Mouse (Mus musculus): Measurements from ENCODE around the gene Syn3.
A peak's percentile ranks its signal among the peaks of the same experiment; 100 is the strongest.

Syn3 gene

DNA sequence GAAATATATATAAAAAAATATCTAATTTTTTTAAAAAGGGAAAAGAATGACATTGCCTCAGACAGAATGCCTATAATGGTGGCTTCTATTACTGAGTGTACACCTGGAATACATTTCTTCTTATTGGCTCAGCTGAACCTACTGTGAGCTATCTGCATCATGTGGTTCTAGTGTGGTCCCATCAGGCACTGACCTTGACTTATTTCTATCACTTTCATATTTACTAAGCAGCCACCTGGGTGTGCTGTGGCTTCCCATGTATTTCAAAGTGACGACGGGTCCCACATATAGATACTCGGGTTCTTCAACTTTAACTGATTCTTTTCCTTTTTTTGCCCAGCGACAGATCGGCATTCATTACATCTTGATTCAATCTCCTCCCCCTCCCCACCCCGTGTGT is 255.2 kb downstream of the Syn3 start:
- DNase-seq (ENCODE audit: inconsistent age in 2 of 2, low spot score in 1 of 2), result no peak

DNA sequence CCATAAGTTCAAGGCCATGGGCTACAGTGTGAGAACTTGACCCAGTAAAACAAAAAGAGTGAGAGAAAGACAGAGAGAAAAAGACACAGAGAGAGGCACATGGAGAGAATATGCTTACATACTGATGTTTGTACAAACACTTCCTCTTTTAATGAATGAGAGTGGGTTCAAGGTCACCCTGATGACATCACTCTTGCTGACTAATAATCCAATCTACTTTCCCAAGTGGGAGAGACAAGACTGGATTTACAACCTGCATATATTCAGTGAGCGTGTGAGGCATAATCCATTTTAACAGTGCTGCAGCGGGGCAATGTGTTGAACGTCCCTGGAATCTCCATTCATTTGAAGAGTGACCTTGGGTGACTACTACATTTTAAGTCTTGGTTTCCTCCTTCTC is 256.0 kb downstream of the Syn3 start:
- DNase-seq (ENCODE audit: inconsistent age in 2 of 2, low spot score in 1 of 2), result peak in 1 of 2 experiments; percentile 77

DNA sequence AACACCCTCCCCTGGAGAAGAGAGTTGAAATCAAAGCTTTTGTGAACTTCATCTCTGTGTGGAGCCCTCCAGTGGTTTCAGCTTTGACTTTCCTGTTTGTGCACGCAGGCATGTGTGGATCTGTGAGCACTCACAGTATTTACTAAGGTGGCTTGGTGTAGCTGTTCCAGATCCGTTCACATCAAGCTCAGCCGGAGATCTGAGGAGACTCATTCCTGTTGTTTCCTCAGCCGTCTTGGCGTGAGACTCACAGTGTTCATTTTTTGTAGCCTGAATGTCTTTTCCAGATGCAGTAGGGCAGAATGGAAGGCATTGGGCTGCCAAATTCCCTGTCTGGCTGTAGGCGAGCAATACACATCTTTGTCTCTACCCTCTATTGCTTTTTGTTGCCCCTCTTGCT is 268.7 kb downstream of the Syn3 start:
- no peak for DNase-seq (ENCODE audit: inconsistent age in 2 of 2, low spot score in 1 of 2)

DNA sequence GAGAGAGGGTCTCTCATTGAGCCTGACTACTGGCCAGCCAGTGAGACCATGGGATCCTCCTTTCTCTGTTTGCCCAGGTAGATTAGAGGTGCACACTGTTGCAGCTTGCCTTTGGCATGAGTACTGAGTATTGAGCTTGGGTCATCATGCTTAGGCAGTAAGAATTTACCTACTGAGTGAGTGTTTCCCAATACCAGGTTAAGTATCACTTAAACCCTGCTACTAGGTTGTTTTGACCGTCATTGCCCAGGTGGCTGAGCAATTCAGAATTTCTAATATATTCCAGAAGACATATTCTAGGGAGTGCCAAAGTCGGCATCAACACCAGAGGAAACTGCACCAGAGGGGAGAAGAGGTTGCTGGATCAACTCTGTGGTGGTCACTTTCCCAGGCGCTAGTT is 273.2 kb downstream of the Syn3 start:
- DNase-seq (ENCODE audit: inconsistent age in 2 of 2, low spot score in 1 of 2), result no peak

DNA sequence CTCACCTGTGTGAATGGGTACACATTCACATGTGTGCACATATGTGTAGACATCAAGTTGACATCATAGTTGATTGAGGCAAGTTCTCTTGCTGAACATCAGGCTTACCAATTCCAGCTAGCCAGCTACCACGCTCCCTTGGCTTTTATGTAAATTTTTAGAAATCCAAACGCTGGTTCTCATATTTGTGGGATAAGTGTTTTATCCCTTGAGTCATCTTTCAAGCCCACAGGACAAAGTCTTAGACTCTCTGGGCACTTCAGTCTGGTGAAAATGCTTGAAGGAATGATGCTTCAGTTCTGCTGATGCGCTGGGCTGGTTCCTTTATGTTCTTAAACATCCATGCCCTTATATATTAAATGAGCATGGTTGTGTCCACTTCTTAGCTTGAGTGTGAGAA is 279.7 kb downstream of the Syn3 start:
- no peak for DNase-seq (ENCODE audit: inconsistent age in 2 of 2, low spot score in 1 of 2)

DNA sequence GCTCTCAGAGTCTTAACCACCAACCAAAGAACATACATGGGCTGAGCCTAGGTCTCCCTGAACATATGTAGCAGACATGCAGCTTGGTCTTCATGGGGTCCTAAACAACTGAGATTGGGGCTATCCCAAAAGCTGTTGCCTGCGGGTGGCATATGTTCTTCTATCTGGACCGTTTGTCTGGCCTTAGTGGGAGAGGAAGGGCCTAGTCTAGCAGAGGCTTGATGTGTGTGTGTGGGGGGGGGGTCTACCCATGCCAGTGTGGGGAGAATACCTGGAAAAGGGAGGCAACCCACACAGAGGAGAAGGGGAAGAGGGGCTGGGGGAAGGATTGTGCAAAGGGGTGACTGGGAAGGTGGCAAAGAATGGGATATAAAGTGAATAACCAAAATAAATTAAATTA is 281.9 kb downstream of the Syn3 start:
- DNase-seq (ENCODE audit: inconsistent age in 2 of 2, low spot score in 1 of 2), result no peak

DNA sequence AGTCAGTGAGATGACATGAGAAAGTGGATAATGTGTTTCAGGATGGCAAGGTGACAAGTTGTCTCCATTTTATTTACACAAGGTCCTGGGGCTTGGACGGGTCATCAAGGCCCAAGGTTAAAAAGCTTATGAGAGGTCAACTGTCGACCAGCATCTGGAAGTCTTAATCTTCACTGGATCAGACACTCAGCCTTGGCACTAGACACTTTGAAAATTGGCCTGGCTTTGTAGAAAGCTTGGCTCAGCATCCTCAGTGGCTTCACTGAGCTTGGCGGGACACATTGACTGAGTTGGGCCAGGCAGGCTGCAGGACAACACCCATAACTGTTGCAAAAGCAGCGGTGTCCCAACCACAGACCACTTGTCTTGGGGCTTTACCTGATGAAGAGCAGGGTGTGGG is 286.6 kb downstream of the Syn3 start:
- peak in 1 of 2 experiments; percentile 33 for DNase-seq (ENCODE audit: inconsistent age in 2 of 2, low spot score in 1 of 2)

DNA sequence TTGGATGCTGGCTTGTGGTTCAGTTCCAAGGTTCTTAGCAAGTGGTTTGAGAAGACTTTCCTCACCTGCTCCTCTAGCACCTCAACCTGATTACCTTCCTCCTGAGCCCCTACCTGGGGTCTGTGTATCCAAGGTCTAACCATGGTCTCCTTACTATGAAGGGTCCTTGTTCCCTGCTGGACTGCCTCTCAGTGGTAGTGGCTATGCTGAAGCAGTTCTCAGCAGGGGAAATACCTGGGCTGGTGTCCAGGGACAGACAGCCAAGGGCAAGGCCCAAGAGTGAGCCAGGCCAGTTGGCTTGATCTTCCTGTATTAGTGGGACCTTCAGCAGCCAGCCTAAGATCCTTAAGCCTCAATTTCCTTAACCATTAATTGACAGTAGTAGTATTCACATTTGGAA is 294.8 kb downstream of the Syn3 start:
- DNase-seq (ENCODE audit: inconsistent age in 2 of 2, low spot score in 1 of 2), result peak; percentile 41 to 75

DNA sequence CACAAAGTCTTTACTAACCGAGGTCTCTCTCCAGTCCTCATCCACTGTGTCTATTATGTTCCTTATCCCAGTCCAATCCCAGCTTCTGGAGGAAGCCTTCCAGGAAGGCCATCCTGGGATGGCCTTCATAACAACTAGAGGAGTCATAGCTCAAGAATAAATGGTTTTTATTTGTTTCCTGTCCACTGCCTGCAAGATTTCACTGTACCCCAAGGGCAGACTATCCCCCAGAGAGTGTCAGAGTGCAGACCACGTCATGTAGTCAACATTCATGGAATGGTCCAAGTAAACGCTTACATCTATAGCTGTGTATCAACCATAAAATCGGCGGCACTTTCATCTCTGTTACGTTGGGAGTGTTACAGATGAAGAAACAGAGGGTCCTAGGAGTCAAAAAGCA is 295.5 kb downstream of the Syn3 start:
- peak; percentile 18 to 51 for DNase-seq (ENCODE audit: inconsistent age in 2 of 2, low spot score in 1 of 2)

DNA sequence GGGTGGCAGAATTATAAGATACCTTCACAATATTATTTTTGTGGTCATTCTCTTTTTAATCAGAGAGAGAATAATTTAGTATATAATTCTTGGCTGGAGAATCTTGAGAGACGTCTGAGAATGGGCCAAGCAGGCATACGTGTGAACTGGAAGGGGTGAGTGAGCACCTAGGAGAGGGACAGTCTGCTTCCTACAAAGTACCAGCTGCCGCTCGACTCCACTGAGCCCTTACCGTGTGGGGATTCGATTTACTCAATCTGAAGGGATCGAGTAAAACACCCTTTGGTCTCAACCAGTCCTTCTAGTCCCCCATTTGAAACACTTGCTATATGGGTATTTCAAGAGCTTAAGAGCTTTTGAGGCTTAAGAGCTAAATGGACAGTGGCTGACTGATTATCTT is 296.9 kb downstream of the Syn3 start:
- DNase-seq (ENCODE audit: inconsistent age in 2 of 2, low spot score in 1 of 2), result no peak

DNA sequence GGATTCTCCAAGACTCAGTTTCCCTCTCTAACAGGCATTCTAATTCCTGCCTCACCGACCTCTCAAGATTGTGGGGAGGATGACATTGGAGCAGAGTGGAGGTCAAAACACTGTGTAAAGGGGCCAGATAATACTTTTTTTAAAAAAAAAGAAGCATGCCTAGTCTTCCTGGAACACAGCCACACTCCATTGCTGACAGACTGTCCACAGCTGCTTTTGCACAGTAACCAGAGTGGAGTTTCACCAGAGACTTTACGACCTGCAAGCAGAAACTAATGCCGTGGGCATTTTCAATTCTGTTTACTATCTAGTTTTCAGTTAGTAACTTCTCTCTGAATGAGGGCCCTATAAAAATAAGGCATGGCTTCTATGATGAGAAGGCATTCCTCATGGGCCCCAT is 297.7 kb downstream of the Syn3 start:
- no peak for DNase-seq (ENCODE audit: inconsistent age in 2 of 2, low spot score in 1 of 2)

DNA sequence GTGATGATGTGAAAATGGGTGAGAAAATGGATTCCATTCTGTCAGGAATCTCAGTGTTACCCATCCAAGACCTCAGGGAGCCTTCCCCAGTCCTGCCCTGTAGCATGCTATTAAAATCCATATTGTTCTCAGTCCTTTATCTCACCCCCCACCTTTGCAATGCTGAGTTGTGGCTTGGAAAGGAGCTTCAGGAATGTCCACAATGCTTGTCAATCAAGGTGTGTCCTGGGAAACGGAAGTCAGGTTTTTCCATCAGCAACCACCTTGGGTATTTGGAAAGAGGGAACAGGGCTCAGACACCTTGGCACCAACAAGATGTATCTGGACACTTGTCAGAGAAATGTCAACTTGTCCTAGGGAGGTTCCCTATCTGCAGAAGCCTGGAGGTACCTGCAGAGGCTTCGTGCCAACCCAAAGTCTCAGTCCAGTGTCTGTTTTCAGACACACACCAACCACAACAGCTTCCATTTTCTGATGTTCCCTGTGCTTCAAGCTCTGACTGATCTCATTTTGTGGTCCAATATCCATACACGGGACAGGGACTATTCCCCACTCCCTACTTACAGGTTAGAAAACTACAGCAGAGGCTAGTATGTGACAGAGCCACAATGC is 302.2 kb downstream of the Syn3 start:
- DNase-seq (ENCODE audit: inconsistent age in 2 of 2, low spot score in 1 of 2), result no peak

DNA sequence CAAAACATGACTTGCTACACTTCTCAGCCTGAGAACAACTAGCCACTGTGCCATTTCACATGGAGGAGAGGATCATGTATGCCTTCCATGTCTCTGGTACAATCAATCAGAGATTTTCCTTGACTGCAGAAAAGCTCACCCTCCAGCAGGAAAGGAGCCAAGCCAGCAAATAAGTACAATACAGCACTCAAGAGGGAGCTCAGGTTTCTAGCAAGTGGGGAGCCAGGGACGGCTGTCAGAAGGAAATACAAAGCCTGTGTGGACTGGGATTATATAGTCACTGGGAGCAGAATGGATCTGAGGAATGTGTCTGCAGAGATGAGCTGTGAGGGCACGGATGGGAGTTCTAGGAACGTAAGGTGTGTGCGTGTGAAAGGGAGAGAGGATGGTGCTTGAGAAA is 304.0 kb downstream of the Syn3 start:
- no peak for DNase-seq (ENCODE audit: inconsistent age in 2 of 2, low spot score in 1 of 2)

DNA sequence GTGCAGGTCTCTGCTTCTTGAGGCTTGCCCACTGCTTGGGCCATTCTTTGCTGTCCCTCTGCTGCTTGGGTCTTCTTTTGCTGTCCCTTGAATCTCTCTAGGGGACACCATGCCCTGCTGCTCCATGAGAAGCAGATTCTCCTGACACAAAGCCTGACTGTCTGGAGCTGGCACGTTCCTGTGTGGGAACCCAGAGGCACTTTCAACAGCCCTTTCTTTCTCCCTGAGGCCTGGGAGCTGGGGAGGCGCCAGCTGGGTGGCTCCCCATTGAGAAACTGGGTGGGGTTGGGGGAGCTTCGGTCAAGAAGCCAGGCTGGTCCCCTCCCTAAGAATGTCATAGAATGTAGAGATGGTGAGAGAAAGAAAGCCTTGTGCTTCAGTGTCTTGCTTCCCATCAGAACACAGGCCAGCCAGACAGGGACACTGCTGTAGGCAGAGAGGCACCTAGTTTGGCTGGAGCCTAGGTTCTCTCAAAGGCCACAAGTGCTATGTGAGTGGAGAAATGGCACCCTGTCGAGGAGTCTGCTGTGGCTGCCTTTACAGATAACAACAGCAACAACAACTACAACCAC is 304.7 kb downstream of the Syn3 start:
- no peak for DNase-seq (ENCODE audit: inconsistent age in 2 of 2, low spot score in 1 of 2)

DNA sequence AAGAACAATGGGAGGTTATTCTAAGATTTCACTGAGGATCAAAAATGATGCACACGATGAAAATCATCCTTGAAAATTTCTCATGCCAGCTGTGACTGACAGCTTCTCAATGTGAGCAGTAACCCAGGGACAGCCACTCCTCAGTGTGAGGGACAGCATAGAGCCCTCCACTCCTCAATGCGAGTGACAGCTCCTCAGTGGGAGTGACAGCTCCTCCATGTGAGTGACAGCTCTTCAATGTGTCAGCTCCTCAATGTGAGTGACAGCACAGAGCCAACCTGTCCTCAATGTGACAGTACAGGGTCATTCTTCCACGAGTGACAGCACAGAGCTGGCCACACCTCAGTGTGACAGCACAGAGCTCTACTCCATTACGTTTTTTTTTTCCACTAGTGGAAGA is 310.1 kb downstream of the Syn3 start:
- DNase-seq (ENCODE audit: inconsistent age in 2 of 2, low spot score in 1 of 2), result no peak

DNA sequence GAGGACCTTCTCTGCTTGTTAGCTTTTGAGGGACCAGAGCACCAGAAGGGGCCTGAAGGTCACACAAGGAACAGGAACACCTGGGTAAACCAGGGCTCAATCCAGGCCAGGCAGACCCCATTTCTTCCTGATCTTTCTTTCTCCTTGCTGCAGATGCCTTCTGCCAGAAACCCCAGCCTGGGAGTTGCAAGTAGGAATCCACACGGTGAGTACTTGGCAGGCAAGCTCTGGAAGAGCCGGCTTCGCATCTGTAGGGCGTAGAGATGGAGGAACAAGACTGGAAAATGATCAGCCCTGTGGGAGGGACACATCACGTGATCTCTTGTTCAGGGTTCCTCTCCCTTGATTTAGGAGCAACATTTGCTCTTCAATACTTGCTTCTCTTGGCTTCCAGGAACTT is 310.8 kb downstream of the Syn3 start:
- DNase-seq (ENCODE audit: inconsistent age in 2 of 2, low spot score in 1 of 2), result no peak

DNA sequence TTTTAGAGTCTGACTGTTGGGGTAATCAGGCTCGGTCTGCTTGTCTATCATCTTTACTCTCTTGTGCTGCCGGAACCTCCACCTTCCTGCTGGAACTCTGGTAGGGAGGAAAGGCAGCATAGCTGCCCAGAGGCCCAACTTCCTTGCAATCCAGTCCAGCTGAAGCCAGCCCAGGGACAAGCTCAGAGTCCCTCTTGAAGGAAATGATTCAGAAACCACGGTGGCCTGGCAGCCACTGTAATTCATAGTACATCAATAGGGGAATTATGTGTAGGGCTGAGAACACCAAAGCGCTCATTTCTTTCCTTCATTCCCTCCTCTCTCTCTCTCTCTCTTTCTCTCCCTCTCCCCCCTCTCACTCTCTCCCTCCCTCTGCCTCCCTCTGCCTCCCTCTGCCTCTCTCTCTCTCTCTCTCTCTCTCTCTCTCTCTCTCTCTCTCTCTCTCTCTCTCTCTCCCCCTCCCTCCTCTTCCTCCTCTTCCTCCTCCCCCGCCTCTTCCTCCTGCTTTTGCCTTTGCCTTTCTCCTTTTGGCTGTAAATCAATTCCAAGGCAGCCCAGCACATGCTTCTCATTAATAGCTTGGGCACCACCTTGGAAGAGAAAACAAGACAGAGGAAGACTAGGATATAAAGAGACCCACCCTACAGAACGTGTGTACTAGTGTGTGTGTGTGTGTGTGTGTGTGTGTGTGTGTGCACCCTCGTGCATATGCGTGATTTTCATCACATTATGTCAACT is 315.4 kb downstream of the Syn3 start:
- DNase-seq (ENCODE audit: inconsistent age in 2 of 2, low spot score in 1 of 2), result peak; percentile 25 to 42

DNA sequence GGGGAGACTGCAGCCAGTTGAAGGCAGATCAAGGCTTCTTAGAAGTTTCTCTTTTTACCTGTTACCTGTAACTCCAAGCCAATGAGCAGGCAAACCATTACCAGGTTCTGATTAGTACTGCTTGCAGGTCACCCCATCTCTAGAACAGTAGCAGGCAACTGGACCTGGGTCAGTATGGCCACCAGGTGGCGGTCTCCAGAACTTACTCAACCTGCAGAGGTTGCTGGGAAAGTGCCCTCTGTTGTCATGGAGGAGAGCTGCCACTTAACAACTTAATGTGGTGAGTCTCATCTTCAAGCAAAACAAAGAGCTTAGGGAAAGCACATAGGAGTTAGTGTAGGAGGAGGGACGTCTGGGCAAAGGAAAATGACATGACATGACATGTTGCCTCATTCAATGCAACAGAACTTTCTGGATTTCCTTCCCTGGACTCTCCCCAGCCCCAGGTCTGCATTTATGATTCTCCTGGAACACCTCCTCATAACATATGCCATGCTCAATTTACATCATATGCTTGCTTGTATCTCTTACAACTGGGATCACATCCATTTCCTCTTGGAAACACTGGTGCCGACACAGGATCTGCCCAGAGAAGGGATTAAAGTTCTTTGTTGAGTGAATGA is 316.4 kb downstream of the Syn3 start:
- DNase-seq (ENCODE audit: inconsistent age in 2 of 2, low spot score in 1 of 2), result peak; percentile 73 to 91

DNA sequence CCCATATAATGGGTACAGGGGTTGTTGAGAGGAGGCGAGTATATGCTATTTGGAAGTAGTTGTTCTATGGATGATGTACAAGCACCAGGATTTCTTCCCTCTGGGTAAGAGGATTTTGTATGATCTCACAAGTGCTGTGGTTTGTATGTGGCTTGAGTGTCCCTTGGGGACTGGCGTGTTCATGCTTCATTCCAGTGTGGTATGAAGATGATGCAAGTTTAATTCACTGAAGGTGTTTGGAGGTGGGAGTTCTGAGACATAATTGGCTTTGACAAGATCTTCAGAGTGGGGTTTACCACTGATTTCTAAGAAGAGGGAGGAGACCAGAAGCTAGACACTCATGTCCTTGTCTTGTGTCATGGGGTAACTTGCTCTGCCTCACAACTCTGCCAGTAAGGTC is 322.3 kb downstream of the Syn3 start:
- DNase-seq (ENCODE audit: inconsistent age in 2 of 2, low spot score in 1 of 2), result no peak

DNA sequence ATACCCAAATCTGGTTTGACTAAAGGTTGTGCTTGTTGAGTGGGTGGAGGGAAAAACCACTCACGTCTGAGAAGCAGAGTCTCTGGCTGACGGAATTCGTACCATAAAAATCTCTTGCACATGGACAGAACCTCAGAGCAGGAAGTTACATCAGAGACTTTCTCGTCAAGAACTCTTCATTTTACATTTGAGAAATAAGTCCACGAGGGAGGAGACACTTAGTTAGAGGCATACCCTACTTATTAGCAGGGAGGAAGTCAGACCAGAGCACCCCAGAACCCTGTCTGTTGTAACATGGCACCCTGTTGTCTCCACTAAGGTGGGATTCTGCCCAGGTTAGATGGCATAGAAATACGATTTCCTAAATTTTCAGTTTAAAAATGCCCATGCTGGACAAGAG is 324.7 kb downstream of the Syn3 start:
- no peak for DNase-seq (ENCODE audit: inconsistent age in 2 of 2, low spot score in 1 of 2)

DNA sequence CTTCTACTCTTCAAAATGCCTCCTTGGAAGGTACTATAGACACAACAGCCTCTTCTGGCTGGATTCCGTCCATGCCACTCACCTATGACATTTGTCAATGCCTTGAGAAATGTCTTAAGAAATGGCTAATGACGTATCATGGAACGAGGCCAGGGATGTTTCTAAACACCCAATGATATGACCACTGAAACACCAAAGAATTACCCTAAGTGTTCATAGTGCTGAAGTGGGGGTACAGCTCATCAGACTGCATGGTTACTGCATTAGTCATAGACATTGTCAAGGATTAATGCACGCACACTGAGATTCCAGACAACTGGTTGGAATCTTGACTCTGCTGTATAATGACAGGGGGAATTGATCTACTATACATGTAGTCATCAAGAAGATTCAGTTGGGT is 325.4 kb downstream of the Syn3 start:
- DNase-seq (ENCODE audit: inconsistent age in 2 of 2, low spot score in 1 of 2), result no peak

DNA sequence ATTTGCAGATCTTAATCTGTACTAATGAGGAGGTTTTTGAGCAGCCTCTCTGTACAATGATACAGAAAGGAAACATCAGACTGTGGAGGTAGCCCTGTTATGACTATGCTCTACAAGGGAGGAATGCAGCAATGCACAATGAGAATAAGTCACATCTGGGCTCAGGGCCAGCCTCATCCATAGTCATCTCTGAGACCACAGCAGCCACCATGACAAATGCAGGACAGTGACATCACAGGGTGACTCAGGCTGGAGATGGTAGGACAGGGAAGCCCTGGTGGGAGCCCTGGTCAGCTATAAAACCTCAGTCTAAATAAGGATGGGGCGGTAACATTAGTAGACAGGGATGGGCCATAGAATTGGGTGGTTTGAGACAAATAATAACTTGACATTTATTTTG is 327.4 kb downstream of the Syn3 start:
- peak; percentile 56 to 75 for DNase-seq (ENCODE audit: inconsistent age in 2 of 2, low spot score in 1 of 2)

Measured in adrenal gland, adult (tissue).